Mouse (Mus musculus) kidney, postnatal 0 days (tissue): ENCODE data around the gene Tet1. TPM values are rescaled to one million over a fixed set of nuclear protein-coding genes. Genes with fewer than 3 reads are reported as not detected.

ENCODE experiments used
- ATAC-seq: fragments of 200-750 bp; cut with Nextera tagmentation; replicated peaks from 2 replicates; pipeline ENCODE4 v1.8.0; 2017; ENCODE audit warnings: low read depth, moderate number of reproducible peaks, moderate TSS enrichment, moderate library complexity; ENCODE audit not compliant: low FRiP score
- DNase-seq: peaks from one replicate; pipeline ENCODE4 v3.0.0-alpha.2; 2016; ENCODE audit warnings: low spot score
- H3K27ac ChIP-seq: fragments of 300-500 bp; sonication (generic); 2 replicates; pipeline ENCODE4 v1.5.1; 2014; ENCODE audit warnings: mild to moderate bottlenecking
- H3K27me3 ChIP-seq: fragments of 300-500 bp; sonication (generic); 2 replicates; pipeline ENCODE4 v1.6.1; 2014; ENCODE audit warnings: low read length, mixed read lengths; ENCODE audit not compliant: insufficient read depth
- H3K36me3 ChIP-seq: fragments of 300-500 bp; sonication (generic); 2 replicates; pipeline ENCODE4 v1.6.1; 2014; ENCODE audit warnings: low read length, mixed read lengths; ENCODE audit not compliant: insufficient read depth
- H3K4me1 ChIP-seq: fragments of 300-500 bp; sonication (generic); replicated peaks from 2 replicates; pipeline ENCODE4 v1.6.1; 2014; ENCODE audit warnings: antibody characterized with exemption, low read length, mixed read lengths; ENCODE audit not compliant: insufficient read depth
- H3K4me2 ChIP-seq: fragments of 300-500 bp; sonication (generic); 2 replicates; pipeline ENCODE4 v1.6.1; 2014; ENCODE audit warnings: mild to moderate bottlenecking, low read length, moderate library complexity, mixed read lengths
- H3K4me3 ChIP-seq: fragments of 300-500 bp; sonication (generic); replicated peaks from 2 replicates; pipeline ENCODE4 v1.5.1; 2014; ENCODE audit warnings: low read depth, low read length
- H3K9ac ChIP-seq: fragments of 300-500 bp; sonication (generic); 2 replicates; pipeline ENCODE4 v1.6.1; 2014; ENCODE audit warnings: low read depth, low read length
- H3K9me3 ChIP-seq: fragments of 300-500 bp; sonication (generic); replicated peaks from 2 replicates; pipeline ENCODE4 v1.6.1; 2016; ENCODE audit warnings: low read length, inconsistent platforms, mixed read lengths
- CTCF ChIP-seq: IDR thresholded peaks from 2 replicates; pipeline ENCODE4 v1.5.1; 2016; ENCODE audit warnings: antibody characterized with exemption, low read depth, mild to moderate bottlenecking, moderate library complexity
- WGBS: fragments of 180-500 bp; shearing (Covaris S2); extraction: QIAGEN DNeasy Blood & Tissue Kit; methylation state at CpG from one replicate; pipeline ENCODE4 v1.1.7; 2014; 5-methylcytosine and 5-hydroxymethylcytosine counted together
- polyA plus RNA-seq: library from polyadenylated mRNA; unstranded; fragments of >200 nt; fragmentation: Nextera tagmentation; extraction: Ambion mirVana; gene quantifications from 2 replicates; pipeline ENCODE4 v1.2.1, GENCODE M21; 2015

Gene Tet1
- polyA plus RNA-seq, 1 experiment from 2014 or later = 17.3 TPM

- ATAC-seq (no peak), DNase-seq (no peak)
- Histone ChIP-seq H3K4me3 (no peak overlapping the region), H3K9ac (no peak overlapping the region), H3K4me2 (no peak overlapping the region), H3K27me3 (no peaks in the 10 kb centered on the region), H3K4me1 (no peaks in the 10 kb centered on the region), H3K9me3 (no peaks in the 10 kb centered on the region), H3K27ac (no peak overlapping the region), H3K36me3 (peaks cover 8% of the 10 kb centered on the region; the same call in 1 of the 2 replicates)
- TF ChIP-seq CTCF = no peak
- whole genome bisulfite sequencing = 79% methylated on average over 4 of the region's 4 CpGs
These were observed 33.2 kb downstream of the Tet1 start for GRCm38 (mm10) chr10:62875565-62875964.

GRCm38 (mm10) chr10:62874828-62875227 lies 34.0 kb downstream of the Tet1 start:
- TF ChIP-seq CTCF = 0 out of 2 replicates have a peak, but pooled peaks have one; percentile 10
- DNase-seq (no peak), ATAC-seq (no peak)
- H3K4me3 ChIP-seq = no peak overlapping the region
- WGBS = 86% methylated on average over 4 of the region's 4 CpGs
- H3K36me3 ChIP-seq = peaks cover 8% of the 10 kb centered on the region; the same call in 1 of the 2 replicates
- H3K27me3 ChIP-seq = no peaks in the 10 kb centered on the region
- H3K4me2 ChIP-seq = no peak overlapping the region
- H3K27ac ChIP-seq = no peak overlapping the region
- no peaks in the 10 kb centered on the region for H3K4me1 ChIP-seq
- no peaks in the 10 kb centered on the region for H3K9me3 ChIP-seq
- H3K9ac ChIP-seq = no peak overlapping the region

GRCm38 (mm10) chr10:62866035-62866791 lies 42.6 kb downstream of the Tet1 start:
- H3K36me3 ChIP-seq = no peaks in the 10 kb centered on the region
- WGBS = 40% methylated on average over 11 of the region's 11 CpGs
- no peaks in the 10 kb centered on the region for H3K9me3 ChIP-seq
- H3K4me1 ChIP-seq = peaks cover 8% of the 10 kb centered on the region; the same call in 1 of the 2 replicates
- no peak overlapping the region for H3K27ac ChIP-seq
- DNase-seq (no peak), ATAC-seq (no peak; the same call in 1 of the 2 replicates)
- H3K4me3 ChIP-seq = peak overlapping the region; percentile 46
- H3K9ac ChIP-seq = peak overlapping the region; percentile 50
- TF ChIP-seq CTCF = no peak
- peak overlapping the region; percentile 80 for H3K4me2 ChIP-seq
- H3K27me3 ChIP-seq = no peaks in the 10 kb centered on the region

GRCm38 (mm10) chr10:62865167-62866034 lies 43.4 kb downstream of the Tet1 start:
- H3K9me3 ChIP-seq = no peaks in the 10 kb centered on the region
- peaks cover 8% of the 10 kb centered on the region; the same call in 1 of the 2 replicates for H3K4me1 ChIP-seq
- H3K4me2 ChIP-seq = peak overlapping the region; percentile 80
- peak overlapping the region; percentile 46 for H3K4me3 ChIP-seq
- WGBS = under 1% methylated on average over 28 of the region's 28 CpGs
- peak; percentile 93 for DNase-seq
- peak overlapping the region; percentile 50 for H3K9ac ChIP-seq
- 0 out of 2 replicates have a peak, but pooled peaks cover 4% of the 10 kb centered on the region for H3K36me3 ChIP-seq
- H3K27ac ChIP-seq = peak overlapping the region; percentile 90
- no peaks in the 10 kb centered on the region for H3K27me3 ChIP-seq
- peak; percentile 90 for ATAC-seq
- no peak for TF ChIP-seq CTCF

GRCm38 (mm10) chr10:62863563-62863962 lies 45.2 kb downstream of the Tet1 start:
- DNase-seq = no peak
- Histone ChIP-seq H3K9ac (0 out of 2 replicates have a peak overlapping the region, but pooled peaks have one; percentile 28), H3K27me3 (no peaks in the 10 kb centered on the region), H3K9me3 (no peaks in the 10 kb centered on the region), H3K27ac (no peak overlapping the region), H3K4me3 (no peak overlapping the region), H3K4me2 (peak overlapping the region; percentile 80), H3K4me1 (peaks cover 8% of the 10 kb centered on the region; the same call in 1 of the 2 replicates), H3K36me3 (0 out of 2 replicates have a peak, but pooled peaks cover 4% of the 10 kb centered on the region)
- ATAC-seq = no peak
- WGBS = 59% methylated on average over 3 of the region's 3 CpGs
- TF ChIP-seq CTCF = no peak

- no peaks in the 10 kb centered on the region for H3K9me3 ChIP-seq
- peak; percentile 12 for DNase-seq
- no peak overlapping the region for H3K9ac ChIP-seq
- H3K4me2 ChIP-seq = no peak overlapping the region
- H3K4me3 ChIP-seq = no peak overlapping the region
- ATAC-seq = no peak
- H3K4me1 ChIP-seq = peaks cover 8% of the 10 kb centered on the region; the same call in 1 of the 2 replicates
- H3K27ac ChIP-seq = no peak overlapping the region
- TF ChIP-seq CTCF = peak; percentile 52
- no peaks in the 10 kb centered on the region for H3K27me3 ChIP-seq
- 90% methylated on average over 1 of the region's 1 CpGs for WGBS
- 0 out of 2 replicates have a peak, but pooled peaks cover 4% of the 10 kb centered on the region for H3K36me3 ChIP-seq
These were observed 46.4 kb downstream of the Tet1 start for GRCm38 (mm10) chr10:62862435-62862834.
